Mouse (Mus musculus) brain, adult 10 weeks (tissue): ENCODE results near the gene Traf3ip2. TPM values are rescaled to one million over a fixed set of nuclear protein-coding genes. Genes with fewer than 3 reads are reported as not detected.

Experiments used
- polyA plus RNA-seq: library from polyadenylated mRNA; stranded (reverse); fragments of 350-450 nt; fragmentation: Illumina TruSeq; extraction: RNeasy Lipid Tissue Mini Kit (QIAGEN cat#74804); gene quantifications from one replicate; pipeline ENCODE4 v1.2.3, GENCODE M21; 2015; ENCODE audit warnings: low read depth, low replicate concordance

The Traf3ip2 gene
- 2.0 TPM for polyA plus RNA-seq

DNA sequence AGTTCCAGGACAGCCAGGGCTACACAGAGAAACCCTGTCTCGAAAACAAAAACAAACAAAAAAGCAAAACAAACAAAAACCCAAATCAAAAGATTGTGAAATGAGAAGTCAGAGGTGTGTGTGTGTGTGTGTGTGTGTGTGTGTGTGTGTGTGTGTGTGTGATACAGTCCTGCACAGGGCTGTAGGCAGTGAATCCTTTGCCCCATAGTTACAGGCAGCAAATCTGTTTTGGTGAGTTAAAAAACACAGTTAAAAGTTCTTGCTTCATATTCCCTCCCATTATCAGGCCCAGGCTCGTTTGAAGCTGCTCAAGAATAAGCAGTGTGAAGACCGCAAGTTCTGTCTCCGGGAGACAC is at the start of gene Traf3ip2:
Gene Traf3ip2, plus strand, starts transcription at position 302 of the 356 bp plus-strand sequence.

Other genes with a start within 250 kb of the Traf3ip2 start
- 104 TPM for gene Fyn, start 244.1 kb upstream of the Traf3ip2 start, polyA plus RNA-seq
- gene Rev3l, start 119.2 kb downstream of the Traf3ip2 start, polyA plus RNA-seq: 19.7 TPM